Mouse (Mus musculus): ENCODE measurements at regions not wholly inside any gene's neighbourhood (a gene's known extent, or its start where the extent isn't known, plus 50 kb on each side); places are given as distances from the start of the nearest gene placed in this dataset.
A peak's percentile ranks its signal among the peaks of the same experiment; 100 is the strongest.

- ATAC-seq (replicated peaks; ENCODE audit: insufficient number of reproducible peaks, low FRiP score, low TSS enrichment, poor library complexity, severe bottlenecking) = peak; percentile 67
These were observed 896.8 kb upstream of the Car8 start for GRCm38 (mm10) chr4:9135481-9136187.

- ATAC-seq (replicated peaks; ENCODE audit: insufficient number of reproducible peaks, low FRiP score, low TSS enrichment, poor library complexity, severe bottlenecking) = no peak
These were observed 894.9 kb upstream of the Car8 start for GRCm38 (mm10) chr4:9133695-9134094.

- ATAC-seq (replicated peaks; ENCODE audit: insufficient number of reproducible peaks, low FRiP score, low TSS enrichment, poor library complexity, severe bottlenecking) = no peak
These were observed 894.3 kb upstream of the Car8 start for GRCm38 (mm10) chr4:9132982-9133625.

- ATAC-seq (replicated peaks; ENCODE audit: insufficient number of reproducible peaks, low FRiP score, low TSS enrichment, poor library complexity, severe bottlenecking) = no peak; the same call in 1 of the 2 replicates
These were observed 893.5 kb upstream of the Car8 start for GRCm38 (mm10) chr4:9132356-9132755.

DNA sequence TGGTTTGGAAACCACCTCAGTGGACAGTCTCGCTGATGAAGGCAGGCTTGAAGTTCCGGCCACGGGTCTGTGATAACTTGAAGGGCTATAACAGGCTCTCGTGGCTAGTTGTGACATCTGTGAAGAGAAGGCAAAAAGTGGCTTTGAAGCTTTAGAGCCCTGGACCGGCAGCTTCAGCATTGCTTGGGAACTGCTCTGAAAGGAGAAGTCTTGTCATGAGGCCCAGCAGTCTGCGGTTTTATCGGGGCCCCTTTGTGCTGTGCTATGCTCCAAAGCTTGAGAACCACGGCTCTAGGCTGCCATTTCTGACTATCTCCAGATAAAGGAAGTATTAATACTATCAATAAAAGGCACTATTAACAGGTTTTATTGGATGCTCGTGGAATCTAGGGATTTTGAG lies 892.8 kb upstream of the Car8 start:
- peak; percentile 84 for ATAC-seq (replicated peaks; ENCODE audit: insufficient number of reproducible peaks, low FRiP score, low TSS enrichment, poor library complexity, severe bottlenecking)

DNA sequence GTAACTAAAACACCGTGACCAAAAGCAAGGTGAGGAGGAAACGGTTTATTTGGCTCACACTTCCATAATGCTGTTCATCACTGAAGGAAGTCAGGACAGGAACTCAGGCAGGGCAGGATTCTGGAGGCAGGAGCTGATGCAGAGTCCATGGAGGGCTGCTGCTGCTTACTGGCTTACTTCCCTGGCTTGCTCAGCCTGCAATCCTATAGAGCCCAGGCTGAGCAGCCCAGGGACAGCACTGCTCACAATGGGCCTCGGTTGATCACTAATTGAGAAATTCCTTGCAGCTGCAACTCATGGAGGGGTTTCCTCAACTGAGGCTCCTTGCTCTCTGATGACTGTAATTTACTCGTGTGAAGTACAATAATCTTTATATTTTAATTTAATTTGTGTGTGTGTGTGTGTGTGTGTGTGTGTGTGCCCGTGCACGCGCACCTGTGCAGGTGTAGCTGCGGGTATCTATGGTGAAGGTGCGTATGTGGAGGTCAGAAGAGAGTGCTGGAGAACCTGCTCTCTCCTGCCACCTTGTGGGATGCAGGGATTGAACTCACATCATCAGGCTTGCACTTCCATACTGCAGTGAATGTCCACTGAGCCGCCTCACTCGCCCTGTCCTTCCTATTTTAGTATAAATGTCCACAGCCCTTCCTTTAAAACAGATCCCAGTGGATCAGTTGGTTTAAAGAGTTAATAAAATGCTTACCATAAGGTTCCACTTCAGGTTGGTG lies 886.6 kb upstream of the Car8 start:
- ATAC-seq (replicated peaks; ENCODE audit: insufficient number of reproducible peaks, low FRiP score, low TSS enrichment, poor library complexity, severe bottlenecking) = no peak

GRCm38 (mm10) chr4:9124586-9125232 lies 885.9 kb upstream of the Car8 start:
- ATAC-seq (replicated peaks; ENCODE audit: insufficient number of reproducible peaks, low FRiP score, low TSS enrichment, poor library complexity, severe bottlenecking) = no peak

GRCm38 (mm10) chr4:9124109-9124508 lies 885.3 kb upstream of the Car8 start:
- no peak for ATAC-seq (replicated peaks; ENCODE audit: insufficient number of reproducible peaks, low FRiP score, low TSS enrichment, poor library complexity, severe bottlenecking)

DNA sequence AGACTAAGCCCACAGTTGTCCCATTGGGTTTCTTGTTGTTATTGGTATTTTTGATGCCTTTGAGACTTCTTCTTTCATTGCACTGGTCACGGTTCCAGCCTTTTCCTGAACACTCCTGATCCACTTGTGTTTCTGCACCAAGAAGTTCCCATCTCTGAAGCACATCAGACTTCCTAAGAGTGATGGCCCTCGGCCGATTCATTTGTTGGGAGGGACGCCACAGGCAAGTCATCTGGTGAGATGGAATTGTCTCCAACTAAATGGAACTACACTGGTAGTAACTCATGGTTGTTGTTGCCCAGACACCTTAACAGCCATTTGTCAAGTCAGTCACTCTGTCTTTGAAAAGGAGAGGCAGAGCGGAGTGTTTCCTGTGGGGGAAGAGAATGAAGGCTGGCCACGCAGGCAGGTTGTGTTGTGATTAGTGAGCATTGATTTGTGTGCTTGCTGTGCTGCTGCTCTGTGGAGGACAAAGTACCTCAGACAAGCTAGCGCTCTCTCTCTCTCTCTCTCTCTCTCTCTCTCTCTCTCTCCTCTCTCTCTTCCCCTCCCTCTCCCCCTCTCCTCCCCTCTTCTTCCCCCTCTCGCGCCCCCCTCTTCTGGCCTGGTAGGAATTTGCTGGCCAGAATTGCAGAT lies 884.7 kb upstream of the Car8 start:
- no peak for ATAC-seq (replicated peaks; ENCODE audit: insufficient number of reproducible peaks, low FRiP score, low TSS enrichment, poor library complexity, severe bottlenecking)

DNA sequence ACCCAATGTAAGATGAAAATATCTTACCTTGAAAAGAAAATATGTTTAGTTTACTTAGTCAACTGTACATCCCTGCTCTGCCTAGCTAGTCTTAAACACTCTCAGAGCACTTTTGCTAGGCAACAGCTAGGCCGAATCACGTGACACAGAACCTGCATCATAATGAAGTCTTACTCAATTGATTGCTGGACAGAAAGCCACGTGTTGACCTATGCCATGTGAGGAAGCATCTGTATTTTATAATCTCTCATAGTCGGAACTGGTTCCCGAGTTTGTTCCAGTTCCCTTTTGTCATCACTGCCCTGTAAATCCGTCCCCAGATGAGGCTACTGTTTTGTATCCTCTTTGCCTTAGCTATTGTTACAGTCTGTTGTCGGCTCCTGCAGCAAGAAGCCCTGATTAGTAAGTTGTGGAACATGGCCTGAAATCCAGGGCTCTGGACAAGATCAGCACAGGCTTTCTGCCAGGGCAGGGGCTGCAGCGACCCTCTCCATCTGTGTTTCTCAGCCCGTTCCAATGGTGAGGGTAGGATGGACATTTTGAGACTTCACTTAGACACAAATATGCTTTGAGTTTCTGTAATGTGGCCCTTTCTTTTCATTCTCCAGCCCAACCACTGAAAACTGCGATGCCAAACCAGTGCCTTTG lies 883.9 kb upstream of the Car8 start:
- peak; percentile 86 for ATAC-seq (replicated peaks; ENCODE audit: insufficient number of reproducible peaks, low FRiP score, low TSS enrichment, poor library complexity, severe bottlenecking)

- ATAC-seq (replicated peaks; ENCODE audit: insufficient number of reproducible peaks, low FRiP score, low TSS enrichment, poor library complexity, severe bottlenecking) = no peak
These were observed 878.3 kb upstream of the Car8 start for GRCm38 (mm10) chr4:9116955-9117647.

- peak; percentile 79 for ATAC-seq (replicated peaks; ENCODE audit: insufficient number of reproducible peaks, low FRiP score, low TSS enrichment, poor library complexity, severe bottlenecking)
These were observed 877.0 kb upstream of the Car8 start for GRCm38 (mm10) chr4:9115874-9116273.

DNA sequence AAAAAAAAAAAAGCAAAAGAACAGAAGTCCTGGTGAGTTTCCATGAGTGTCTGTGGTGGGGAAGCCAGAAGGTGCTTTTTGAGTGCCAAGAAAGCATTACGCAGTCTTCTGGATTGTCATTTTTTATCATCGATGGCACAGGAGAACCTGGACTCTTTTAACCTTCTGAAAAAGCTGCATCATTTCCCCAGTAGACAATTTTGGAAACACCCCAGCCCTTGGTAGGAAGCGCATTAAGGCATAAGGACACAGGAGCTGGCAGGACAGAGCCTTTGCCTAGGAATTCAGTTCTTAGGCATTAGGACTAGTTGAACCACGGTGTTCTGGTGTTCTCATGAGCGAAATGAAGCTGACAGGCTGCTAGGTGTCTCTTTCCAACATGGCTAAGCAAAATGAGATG lies 875.1 kb upstream of the Car8 start:
- ATAC-seq (replicated peaks; ENCODE audit: insufficient number of reproducible peaks, low FRiP score, low TSS enrichment, poor library complexity, severe bottlenecking) = no peak

DNA sequence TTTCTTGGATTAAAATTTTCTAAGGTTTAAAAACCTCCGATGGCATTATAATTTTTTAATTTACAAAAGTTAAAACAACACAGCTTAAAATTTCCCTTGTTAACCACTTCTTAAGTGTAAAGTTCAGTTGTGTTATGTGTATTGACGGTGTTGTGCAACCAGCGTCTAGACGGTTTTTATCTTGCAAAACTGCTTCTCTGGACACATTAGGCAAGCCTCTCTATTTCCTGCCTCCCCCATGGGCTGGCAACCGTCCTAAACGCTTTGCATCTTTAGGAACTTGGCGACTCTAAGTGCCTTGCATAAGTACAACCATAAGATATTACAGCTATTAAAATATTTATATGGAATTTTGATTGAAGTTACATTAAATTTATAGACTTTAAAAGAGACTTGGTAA lies 871.5 kb upstream of the Car8 start:
- ATAC-seq (replicated peaks; ENCODE audit: insufficient number of reproducible peaks, low FRiP score, low TSS enrichment, poor library complexity, severe bottlenecking) = peak; percentile 85

DNA sequence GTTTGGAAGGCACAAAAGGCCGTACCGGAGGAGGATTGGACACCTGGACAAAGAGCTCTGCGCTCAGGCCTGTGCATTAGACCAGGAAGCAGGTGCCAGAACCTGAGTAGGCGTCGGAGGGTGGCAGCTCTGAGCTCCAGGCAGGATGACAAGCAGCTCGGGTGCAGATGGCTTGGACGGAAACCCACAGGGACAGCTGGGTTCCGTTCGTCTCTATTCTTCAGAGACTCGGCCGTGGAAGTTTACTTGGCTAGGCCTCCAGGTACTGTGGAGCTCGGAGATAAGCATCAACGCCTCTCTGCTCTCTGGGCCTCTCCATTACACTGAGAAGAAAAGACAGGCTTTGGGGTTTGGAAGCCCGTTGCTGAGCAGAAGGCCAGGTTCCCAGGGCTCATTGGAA lies 868.5 kb upstream of the Car8 start:
- ATAC-seq (replicated peaks; ENCODE audit: insufficient number of reproducible peaks, low FRiP score, low TSS enrichment, poor library complexity, severe bottlenecking) = no peak

- no peak for ATAC-seq (replicated peaks; ENCODE audit: insufficient number of reproducible peaks, low FRiP score, low TSS enrichment, poor library complexity, severe bottlenecking)
These were observed 867.9 kb upstream of the Car8 start for GRCm38 (mm10) chr4:9106778-9107177.

- no peak for ATAC-seq (replicated peaks; ENCODE audit: insufficient number of reproducible peaks, low FRiP score, low TSS enrichment, poor library complexity, severe bottlenecking)
These were observed 865.8 kb upstream of the Car8 start for GRCm38 (mm10) chr4:9104657-9105056.

DNA sequence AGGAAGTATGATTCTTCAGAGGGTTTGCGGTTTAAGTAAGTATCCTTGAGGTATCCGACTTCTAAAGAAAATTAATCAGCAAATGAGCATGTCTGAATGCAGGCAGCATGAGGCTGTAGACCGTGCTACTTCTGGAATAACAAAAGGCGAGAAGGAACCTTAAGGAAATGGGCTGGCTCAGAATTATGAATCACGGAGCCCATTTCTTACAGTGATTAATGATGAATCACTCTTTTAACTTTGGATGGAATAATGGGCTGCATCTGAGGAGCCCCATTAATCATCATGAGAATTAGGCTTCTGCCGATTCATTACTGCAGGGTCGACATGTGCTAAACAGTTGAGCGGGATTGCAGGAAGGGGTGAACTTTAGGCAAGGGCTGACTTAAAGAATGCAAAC lies 865.1 kb upstream of the Car8 start:
- ATAC-seq (replicated peaks; ENCODE audit: insufficient number of reproducible peaks, low FRiP score, low TSS enrichment, poor library complexity, severe bottlenecking) = no peak

Measured in monocyte, adult 5-6 weeks (primary cell).